Mouse (Mus musculus): ENCODE measurements around the gene Tppp2. TPM values are rescaled to one million over a fixed set of nuclear protein-coding genes. Genes with fewer than 3 reads are reported as not detected.

Gene Tppp2
- polyA plus RNA-seq, 1 experiment from 2014 or later: not detected

Other genes with a start within 250 kb of the Tppp2 start
- not detected in 2 replicates for gene Gm17079, start 223.0 kb upstream of the Tppp2 start, polyA plus RNA-seq (2014; fragmentation: Nextera tagmentation; extraction: Ambion mirVana)
- gene Gm5800, start 201.2 kb upstream of the Tppp2 start, polyA plus RNA-seq (2014; fragmentation: Nextera tagmentation; extraction: Ambion mirVana): not detected in 2 replicates
- not detected in 2 replicates for gene Ang4, start 144.8 kb upstream of the Tppp2 start, polyA plus RNA-seq (2014; fragmentation: Nextera tagmentation; extraction: Ambion mirVana)
- not detected in 2 replicates for gene AY358078, start 118.4 kb upstream of the Tppp2 start, polyA plus RNA-seq (2014; fragmentation: Nextera tagmentation; extraction: Ambion mirVana)
- gene Ear6, start 64.7 kb upstream of the Tppp2 start, polyA plus RNA-seq (2014; fragmentation: Nextera tagmentation; extraction: Ambion mirVana): not detected in 2 replicates
- gene Mettl17, start 33.6 kb upstream of the Tppp2 start, polyA plus RNA-seq (2014; fragmentation: Nextera tagmentation; extraction: Ambion mirVana): 69.8 and 99.4 TPM in 2 replicates
- 1.6 and 1.9 TPM in 2 replicates for gene Slc39a2, start 25.5 kb upstream of the Tppp2 start, polyA plus RNA-seq (2014; fragmentation: Nextera tagmentation; extraction: Ambion mirVana)
- 168 and 194 TPM in 2 replicates for gene Ndrg2, start 4.3 kb upstream of the Tppp2 start, polyA plus RNA-seq (2014; fragmentation: Nextera tagmentation; extraction: Ambion mirVana)
- gene Rnase13, start 4.3 kb downstream of the Tppp2 start, polyA plus RNA-seq (2014; fragmentation: Nextera tagmentation; extraction: Ambion mirVana): not detected in 2 replicates
- 66.5 and 73.8 TPM in 2 replicates for gene Arhgef40, start 66.3 kb downstream of the Tppp2 start, polyA plus RNA-seq (2014; fragmentation: Nextera tagmentation; extraction: Ambion mirVana)
- 0.47 and 0.66 TPM in 2 replicates for gene Tmem253, start 97.2 kb downstream of the Tppp2 start, polyA plus RNA-seq (2014; fragmentation: Nextera tagmentation; extraction: Ambion mirVana)
- gene Zfp219, start 102.3 kb downstream of the Tppp2 start, polyA plus RNA-seq (2014; fragmentation: Nextera tagmentation; extraction: Ambion mirVana): 24.1 and 27.4 TPM in 2 replicates
- gene Olfr221, start 124.0 kb downstream of the Tppp2 start, polyA plus RNA-seq (2014; fragmentation: Nextera tagmentation; extraction: Ambion mirVana): not detected in 2 replicates
- gene Hnrnpc, start 185.6 kb downstream of the Tppp2 start, polyA plus RNA-seq (2014; fragmentation: Nextera tagmentation; extraction: Ambion mirVana): 432 and 490 TPM in 2 replicates
- 42.0 and 47.5 TPM in 2 replicates for gene Rpgrip1, start 192.3 kb downstream of the Tppp2 start, polyA plus RNA-seq (2014; fragmentation: Nextera tagmentation; extraction: Ambion mirVana)

Data from neural tube, embryonic 14.5 days (tissue).